Mouse (Mus musculus): ENCODE results near the gene Cdc37.
"Not testable (repeated sequence)": the region's sequence is repeated elsewhere in the genome, so short reads cannot be mapped to it uniquely, and the experiment has no call there.

The Cdc37 gene

DNA sequence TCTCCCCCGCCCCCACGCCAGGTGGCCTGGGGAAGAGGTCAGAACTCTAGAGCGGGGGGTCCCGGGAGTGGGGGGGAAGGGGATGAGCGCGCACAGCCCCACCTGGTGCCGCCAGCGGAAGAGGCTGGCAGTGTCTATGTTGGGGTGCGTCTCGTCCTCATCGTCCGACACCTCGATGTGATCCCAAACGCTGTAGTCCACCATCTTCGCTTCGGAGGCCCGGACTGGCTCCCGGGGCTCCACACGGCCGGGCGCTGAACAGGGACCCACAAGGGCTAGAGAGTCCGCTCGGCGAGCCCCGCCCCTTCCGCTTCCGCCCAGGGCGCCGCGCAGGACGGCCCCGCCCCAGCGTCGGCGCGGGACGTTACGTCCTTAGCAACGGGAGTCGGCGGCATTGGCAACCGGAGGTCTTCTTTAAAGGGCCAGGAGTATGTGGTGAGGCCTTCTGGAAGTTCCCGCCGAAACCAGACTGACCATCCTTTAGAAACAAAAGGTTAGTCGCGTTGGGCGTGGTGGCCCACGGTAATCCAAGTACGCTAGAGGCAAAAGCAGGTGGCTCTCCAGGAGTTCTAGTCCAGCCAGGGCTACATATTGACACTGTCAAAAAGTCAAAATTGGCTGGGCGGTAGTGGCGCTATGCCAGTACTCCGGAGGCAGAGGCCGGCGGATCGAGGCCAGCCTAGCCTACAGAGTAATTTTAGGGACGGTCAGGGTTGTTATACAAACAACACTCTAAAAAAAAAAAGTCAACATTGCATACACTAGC is at the start of gene Cdc37:
Gene Cdc37 (minus strand): TSS at position 329 of the 766 bp plus-strand sequence.
- peak; percentile 93 to 96 for DNase-seq

- DNase-seq = no peak
Measured at GRCm38 (mm10) chr9:21198960-21199359, 49.2 kb upstream of the Cdc37 start.

DNA sequence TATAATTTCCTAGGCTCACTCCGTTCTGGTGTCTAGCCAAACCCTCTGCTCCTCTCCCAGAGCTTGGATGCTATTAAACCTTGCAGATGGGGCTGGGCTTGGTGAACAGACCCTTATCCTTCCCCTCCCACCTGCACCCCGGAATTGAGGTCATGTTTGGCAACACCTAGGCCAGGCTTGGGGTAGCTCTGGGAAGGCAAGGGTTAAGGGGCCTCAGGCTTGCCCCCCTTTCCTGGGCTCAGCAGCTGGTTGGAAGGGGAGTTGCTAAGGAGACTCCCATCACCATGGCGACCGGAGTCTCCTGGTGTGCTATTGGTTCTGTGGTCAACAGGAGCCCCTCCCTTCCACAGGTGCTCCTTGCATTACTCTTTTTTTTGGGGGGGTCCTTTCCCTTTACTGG is 48.2 kb upstream of the Cdc37 start:
- DNase-seq = peak; percentile 44

DNA sequence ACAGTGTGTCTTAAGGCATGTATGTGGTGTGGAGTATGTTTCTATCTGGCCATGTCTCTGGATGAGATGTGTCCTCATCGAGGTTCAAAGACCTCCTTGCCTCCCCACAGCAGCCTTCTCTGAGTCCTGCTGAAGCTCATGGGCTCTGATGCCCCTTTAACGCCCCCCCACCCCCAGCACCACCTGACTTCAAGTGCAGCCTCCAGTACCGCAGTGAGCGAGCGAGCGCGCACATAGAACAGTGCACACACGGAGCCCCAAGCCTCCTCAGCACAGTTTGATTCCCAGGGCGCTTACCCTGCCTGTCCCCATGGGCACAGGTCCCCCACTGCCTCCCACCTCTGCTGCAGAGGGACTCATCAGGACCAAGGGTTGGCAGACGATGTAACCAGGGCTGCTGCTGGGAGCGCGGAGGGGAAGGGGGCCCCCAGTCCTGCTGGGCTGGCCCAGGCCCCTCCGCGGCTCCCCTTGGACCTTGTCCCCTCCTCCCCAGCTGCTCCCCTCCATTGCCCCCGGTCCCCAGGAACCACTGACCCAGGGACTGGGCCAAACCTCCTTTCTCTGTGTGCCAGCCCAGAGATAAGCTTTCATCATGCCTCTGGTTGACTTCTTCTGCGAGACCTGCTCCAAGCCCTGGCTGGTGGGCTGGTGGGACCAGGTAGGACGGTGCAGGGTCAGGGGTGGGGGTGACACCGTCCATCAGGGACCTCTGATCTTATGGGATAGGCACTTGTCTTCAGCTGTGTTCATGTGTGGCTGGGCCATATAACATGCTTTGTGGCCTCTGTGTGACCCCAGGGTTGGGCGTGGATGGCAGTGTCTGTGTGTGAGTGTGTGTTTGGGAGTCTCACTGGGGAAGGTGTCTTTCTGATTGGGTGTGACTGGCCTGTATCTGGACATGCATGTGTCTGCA is 47.0 kb upstream of the Cdc37 start:
- peak; percentile 69 to 73 for DNase-seq

DNA sequence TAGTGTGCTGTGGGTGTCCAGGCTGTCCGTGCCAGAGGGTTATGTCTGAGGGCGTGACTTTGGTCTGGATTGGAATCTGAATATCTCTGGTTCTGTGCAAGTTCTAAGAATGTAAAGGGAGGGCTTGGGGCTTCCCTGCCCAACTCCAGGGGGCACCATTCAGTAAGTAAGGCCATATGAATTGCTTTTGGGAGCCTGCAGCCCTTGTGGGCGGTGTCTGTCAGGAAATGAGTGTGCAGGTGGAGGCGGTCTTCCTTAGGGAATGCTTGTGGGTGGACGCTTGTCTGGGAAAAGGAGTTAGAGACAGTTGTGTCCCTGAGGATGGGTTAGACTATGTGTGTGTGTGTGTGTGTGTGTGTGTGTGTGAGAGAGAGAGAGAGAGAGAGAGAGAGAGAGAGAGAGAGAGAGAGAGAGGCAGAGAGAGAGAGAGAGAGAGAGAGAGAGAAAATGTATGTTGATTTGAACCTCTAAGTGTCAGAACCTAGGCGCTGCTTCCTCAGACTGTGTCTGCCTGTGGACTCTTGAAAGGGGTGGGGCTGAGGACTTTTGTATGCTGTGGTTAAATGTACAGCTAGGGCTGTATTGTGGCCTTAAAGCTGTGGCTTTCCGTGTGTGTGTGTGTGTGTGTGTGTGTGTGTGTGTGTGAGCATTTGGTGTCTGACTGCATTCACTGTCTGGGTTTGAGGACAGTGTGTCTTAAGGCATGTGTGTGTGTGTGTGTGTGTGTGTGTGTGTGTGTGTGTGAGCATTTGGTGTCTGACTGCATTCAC is 46.1 kb upstream of the Cdc37 start:
- not testable (repeated sequence) for DNase-seq

- DNase-seq = no peak
Measured at GRCm38 (mm10) chr9:21194787-21195493, 45.2 kb upstream of the Cdc37 start.

GRCm38 (mm10) chr9:21193786-21194185 is 44.0 kb upstream of the Cdc37 start:
- no peak for DNase-seq

GRCm38 (mm10) chr9:21190670-21191069 is 40.9 kb upstream of the Cdc37 start:
- DNase-seq = no peak

- DNase-seq = no peak
Measured at GRCm38 (mm10) chr9:21189905-21190304, 40.1 kb upstream of the Cdc37 start.

- DNase-seq = no peak
Measured at GRCm38 (mm10) chr9:21185436-21185835, 35.7 kb upstream of the Cdc37 start.

- peak; percentile 58 to 66 for DNase-seq
Measured at GRCm38 (mm10) chr9:21184733-21185132, 35.0 kb upstream of the Cdc37 start.

DNA sequence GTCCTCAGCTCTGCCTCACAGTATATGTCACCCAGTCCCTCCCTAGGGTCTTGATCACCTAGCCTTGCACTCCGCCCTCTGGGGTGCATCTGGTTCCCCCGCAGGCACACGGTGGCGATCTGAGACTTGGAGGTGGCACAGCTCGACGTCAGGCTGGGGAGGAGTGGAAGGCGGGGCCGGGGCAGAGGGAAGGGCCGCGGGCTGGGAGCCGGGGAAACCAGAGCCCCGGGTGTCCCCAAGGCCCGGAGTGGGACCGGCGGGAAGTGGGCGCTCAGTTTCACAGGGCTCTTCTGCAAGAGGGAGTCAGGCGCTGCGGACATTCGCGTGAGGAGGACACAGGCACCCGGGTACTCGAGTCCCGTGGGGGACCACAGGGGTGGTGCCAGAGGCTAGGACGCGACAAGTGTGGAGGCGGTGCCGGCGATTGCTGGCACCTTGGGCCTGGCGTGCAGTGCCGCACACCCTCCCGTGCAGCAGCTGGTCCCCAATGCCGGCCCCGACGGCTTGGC is 34.2 kb upstream of the Cdc37 start:
- no peak for DNase-seq

GRCm38 (mm10) chr9:21183421-21183820 is 33.6 kb upstream of the Cdc37 start:
- no peak for DNase-seq

DNA sequence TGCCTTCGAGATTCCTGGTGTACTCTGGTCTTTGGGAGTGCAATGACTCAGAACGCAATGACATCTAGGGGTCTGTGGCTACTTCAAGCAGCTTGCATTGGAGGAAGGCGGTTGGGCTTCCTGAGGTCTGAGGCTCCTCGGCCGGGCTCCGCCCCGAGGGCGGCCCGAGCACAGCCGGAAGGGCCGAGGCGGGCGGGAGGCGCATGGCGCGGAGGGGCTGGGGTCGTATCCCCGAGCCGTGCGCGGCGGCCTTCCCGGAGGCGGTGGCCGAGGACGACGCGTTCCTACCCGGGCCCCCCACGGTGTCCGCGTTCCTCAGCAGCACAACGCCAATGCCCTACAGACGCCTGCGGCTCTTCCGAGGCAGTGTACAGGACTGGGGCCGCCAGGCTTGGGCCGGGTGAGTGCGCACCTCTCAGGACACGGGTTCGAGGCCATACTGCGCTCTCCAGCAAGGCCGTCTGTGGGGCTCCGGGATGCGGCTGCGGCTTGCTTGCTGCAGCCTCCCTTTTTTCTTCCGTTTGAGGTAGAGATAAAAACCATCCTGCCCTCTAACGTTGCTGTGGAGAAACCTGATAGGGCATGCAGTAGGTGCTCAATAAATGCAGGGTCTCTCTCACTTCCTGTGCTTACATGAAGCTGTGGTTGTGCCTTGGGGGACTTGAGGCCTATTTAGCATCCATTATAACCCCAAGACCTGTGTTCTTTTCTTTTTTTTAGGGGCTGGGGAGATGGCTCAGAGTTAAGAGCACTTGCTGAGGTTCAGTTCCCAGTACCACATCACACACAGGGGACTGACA is 31.8 kb upstream of the Cdc37 start:
- no peak for DNase-seq

DNA sequence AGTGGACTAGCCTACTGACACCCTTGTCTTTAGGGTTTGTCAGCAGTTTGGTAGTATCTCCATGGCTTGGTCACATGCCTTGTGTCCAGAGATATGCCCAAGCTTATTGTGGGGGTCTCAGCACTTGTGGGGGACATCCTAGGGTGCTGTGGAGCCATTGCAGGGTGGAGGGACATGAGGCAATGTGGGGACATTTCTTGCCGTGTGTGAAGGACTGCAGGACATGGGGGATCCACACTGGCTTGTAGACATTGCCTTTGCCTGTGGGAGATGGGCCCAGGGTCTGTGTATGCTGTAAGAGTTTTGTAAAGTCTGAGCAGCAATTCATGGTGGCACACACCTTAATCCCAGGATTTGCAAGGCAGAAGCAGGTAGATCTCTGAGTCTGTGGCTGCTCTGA is 31.1 kb upstream of the Cdc37 start:
- DNase-seq = no peak

DNA sequence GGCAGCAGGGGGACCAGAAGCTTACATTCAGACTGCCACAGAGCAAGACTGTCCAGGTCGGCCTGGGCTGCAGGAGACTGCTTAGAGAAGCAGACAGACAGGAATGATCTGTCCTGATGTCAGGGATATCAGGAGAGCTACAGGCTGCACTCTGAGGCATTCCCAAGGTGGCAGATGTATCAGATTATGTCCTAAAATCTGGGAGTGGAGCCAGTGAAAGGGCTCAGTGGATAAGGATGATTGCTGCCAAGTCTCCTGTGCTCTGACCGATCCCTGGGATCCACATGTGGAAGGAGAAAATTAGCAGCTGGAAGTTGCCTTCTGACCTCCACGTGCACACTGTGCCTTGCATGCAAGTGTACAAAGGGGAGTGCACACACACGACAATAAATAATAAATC is 30.6 kb upstream of the Cdc37 start:
- no peak for DNase-seq

DNA sequence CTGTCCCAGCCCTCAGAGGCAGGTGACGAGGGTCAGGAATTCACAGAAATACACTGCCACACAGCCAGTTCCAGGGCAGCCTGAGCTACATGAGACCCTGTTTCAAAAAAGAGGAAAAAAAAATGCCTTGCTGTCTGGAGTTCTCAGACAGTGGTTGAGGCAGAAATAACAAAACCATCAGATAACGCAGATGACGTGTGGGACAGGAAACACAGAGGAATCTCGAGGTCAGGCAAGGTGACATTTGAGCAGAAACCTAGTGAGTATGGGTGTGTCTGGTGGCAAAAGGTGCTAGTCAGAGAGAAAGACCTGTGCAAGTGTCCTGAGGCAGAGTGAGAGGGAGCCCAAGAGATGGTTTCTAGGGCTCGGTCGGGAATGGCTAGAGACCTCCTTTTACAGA is 22.6 kb upstream of the Cdc37 start:
- no peak for DNase-seq

DNA sequence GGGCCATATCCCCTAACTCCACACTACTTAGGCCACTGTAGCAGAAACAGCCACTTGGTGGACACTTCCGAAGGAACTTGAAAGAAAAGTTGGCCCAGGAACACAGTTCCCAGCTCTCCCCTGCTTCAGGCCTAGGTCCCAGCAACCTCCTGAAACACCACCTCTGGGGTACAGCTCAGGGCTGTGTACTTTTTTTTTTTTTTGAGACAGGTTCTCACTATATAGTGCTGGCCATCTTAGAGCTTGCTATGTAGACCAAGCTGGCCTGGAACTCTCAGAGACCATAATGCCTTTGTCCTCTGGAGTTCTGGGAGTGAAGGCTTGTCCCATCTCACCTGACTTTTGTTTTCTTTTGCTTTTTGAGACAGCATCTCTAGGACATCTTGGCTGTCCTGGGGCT is 19.4 kb upstream of the Cdc37 start:
- DNase-seq = no peak

DNA sequence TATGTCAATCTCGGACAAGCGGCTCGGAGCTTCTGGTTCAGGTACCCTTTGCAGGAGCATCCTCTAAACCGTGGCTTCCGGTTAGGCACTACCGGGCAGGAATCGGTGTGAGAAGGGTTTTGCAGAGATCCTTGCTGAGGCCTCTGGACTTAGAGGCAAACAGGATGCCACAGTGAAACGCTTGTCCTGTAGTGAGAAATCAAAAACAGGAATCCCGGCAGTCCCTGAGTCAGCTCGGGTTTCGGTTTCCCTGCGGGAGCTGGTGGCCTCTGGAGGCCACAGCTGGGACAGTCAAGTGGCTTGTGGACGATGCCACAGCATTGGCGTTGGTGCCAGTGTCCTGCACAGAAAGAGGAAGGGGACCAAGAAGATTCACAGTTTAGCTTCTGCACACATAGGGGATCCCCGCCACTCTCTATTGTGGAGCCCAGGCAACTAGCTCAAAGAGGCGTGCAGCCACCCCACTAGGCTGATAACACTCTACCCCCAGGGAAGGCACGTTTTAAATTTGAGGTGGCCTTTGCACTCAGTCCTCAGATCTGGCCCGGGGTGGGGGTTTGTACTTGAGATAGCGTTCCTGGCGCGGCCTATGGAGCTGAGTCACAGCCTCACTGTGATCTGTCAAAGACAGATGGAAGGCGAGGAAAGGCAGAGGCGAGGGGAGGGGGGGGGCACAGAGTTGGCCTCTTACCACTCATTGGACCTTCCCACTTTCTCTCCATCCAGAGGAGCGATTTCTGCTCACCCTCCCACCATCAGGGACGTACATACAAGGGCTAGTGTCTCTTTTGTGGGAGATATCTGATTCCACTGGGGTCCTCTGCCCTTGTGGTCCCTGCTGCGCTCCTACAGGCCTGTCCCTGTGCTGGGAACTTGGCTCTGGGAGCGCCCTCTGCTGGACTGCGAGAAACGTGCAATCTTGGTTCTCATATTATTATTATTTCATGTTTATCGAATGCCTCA is 18.7 kb upstream of the Cdc37 start:
- DNase-seq = peak; percentile 60 to 76
